Mouse (Mus musculus): Measurements from ENCODE around the gene Cbr2.

GRCm38 (mm10) chr11:120703696-120704454 lies 28.0 kb downstream of the Cbr2 start:
- TF ChIP-seq CTCF (IDR thresholded peaks at IDR 0.05; ENCODE audit: low read depth) (0 out of 2 replicates have a peak, but pooled peaks have one; percentile 2), EP300 (IDR thresholded peaks at IDR 0.05; ENCODE audit: low read depth) (no peak)
